Mouse (Mus musculus) hindbrain, embryonic 12.5 days (tissue): ENCODE measurements around the gene Dnah12. TPM values are rescaled to one million over a fixed set of nuclear protein-coding genes. Genes with fewer than 3 reads are reported as not detected.
A peak's percentile ranks its signal among the peaks of the same experiment; 100 is the strongest.
"Not testable (repeated sequence)": the region's sequence is repeated elsewhere in the genome, so short reads cannot be mapped to it uniquely, and the experiment has no call there.

Source experiments
- ATAC-seq: fragments of 200-750 bp; cut with Nextera tagmentation; 2 replicates; pipeline ENCODE4 v1.8.0; 2017; ENCODE audit warnings: moderate TSS enrichment; ENCODE audit not compliant: low FRiP score
- H3K27ac ChIP-seq: fragments of 300-500 bp; sonication (generic); 2 replicates; pipeline ENCODE4 v1.5.1; 2016; ENCODE audit warnings: mild to moderate bottlenecking
- H3K27me3 ChIP-seq: fragments of 300-500 bp; sonication (generic); 2 replicates; pipeline ENCODE4 v1.6.1; 2016; ENCODE audit warnings: mild to moderate bottlenecking
- H3K36me3 ChIP-seq: fragments of 300-500 bp; sonication (generic); 2 replicates; pipeline ENCODE4 v1.6.1; 2016; ENCODE audit warnings: mild to moderate bottlenecking
- H3K4me1 ChIP-seq: fragments of 300-500 bp; sonication (generic); 2 replicates; pipeline ENCODE4 v1.6.1; 2016
- H3K4me2 ChIP-seq: fragments of 300-500 bp; sonication (generic); replicated peaks from 2 replicates; pipeline ENCODE4 v1.6.1; 2016; ENCODE audit warnings: mild to moderate bottlenecking
- H3K4me3 ChIP-seq: fragments of 300-500 bp; sonication (generic); 2 replicates; pipeline ENCODE4 v1.5.1; 2016; ENCODE audit warnings: mild to moderate bottlenecking
- H3K9ac ChIP-seq: fragments of 300-500 bp; sonication (generic); 2 replicates; pipeline ENCODE4 v1.6.1; 2016; ENCODE audit warnings: mild to moderate bottlenecking, moderate library complexity
- H3K9me3 ChIP-seq: fragments of 300-500 bp; sonication (generic); replicated peaks from 2 replicates; pipeline ENCODE4 v1.6.1; 2016; ENCODE audit warnings: mild to moderate bottlenecking
- WGBS: fragments of 180-500 bp; shearing (Covaris S2); methylation state at CpG from one replicate; pipeline ENCODE4 v1.1.7; 2016; 5-methylcytosine and 5-hydroxymethylcytosine counted together
- polyA plus RNA-seq: library from polyadenylated mRNA; unstranded; fragments of >200 nt; fragmentation: Nextera tagmentation; extraction: Ambion mirVana; gene quantifications from 2 replicates; pipeline ENCODE4 v1.2.1, GENCODE M21; 2016

Dnah12 gene
- polyA plus RNA-seq, 1 experiment from 2014 or later, result 0.08 TPM

- ATAC-seq, result no peak
- Histone ChIP-seq H3K4me2 (peak overlapping the region; percentile 98; the same call in 1 of the 2 replicates), H3K4me1 (peaks cover 31% of the 10 kb centered on the region), H3K9ac (no peak overlapping the region), H3K9me3 (no peaks in the 10 kb centered on the region), H3K36me3 (peaks cover 5% of the 10 kb centered on the region), H3K4me3 (no peak overlapping the region), H3K27me3 (no peaks in the 10 kb centered on the region; the same call in 1 of the 2 replicates), H3K27ac (no peak overlapping the region)
Observed at GRCm38 (mm10) chr14:26670964-26671363, 22.1 kb upstream of the Dnah12 start.

- peaks cover 21% of the 10 kb centered on the region for H3K4me1 ChIP-seq
- H3K27me3 ChIP-seq, H3K4me3 ChIP-seq, H3K27ac ChIP-seq, ATAC-seq, H3K9me3 ChIP-seq, H3K4me2 ChIP-seq, H3K36me3 ChIP-seq, H3K9ac ChIP-seq: not testable (repeated sequence)
- WGBS, result 65% methylated on average over 17 of the region's 17 CpGs
Observed at GRCm38 (mm10) chr14:26671870-26672615, 21.0 kb upstream of the Dnah12 start.

GRCm38 (mm10) chr14:26674476-26675169, 18.5 kb upstream of the Dnah12 start:
- not testable (repeated sequence) for H3K4me3 ChIP-seq, H3K4me1 ChIP-seq, ATAC-seq, H3K36me3 ChIP-seq, H3K27me3 ChIP-seq, H3K9ac ChIP-seq, H3K4me2 ChIP-seq, H3K9me3 ChIP-seq, H3K27ac ChIP-seq
- WGBS, result 81% methylated on average over 2 of the region's 2 CpGs

- H3K4me1 ChIP-seq, result peaks cover 4% of the 10 kb centered on the region
- H3K27ac ChIP-seq, result no peak overlapping the region
- no peak for ATAC-seq
- H3K27me3 ChIP-seq, result no peaks in the 10 kb centered on the region; the same call in 1 of the 2 replicates
- H3K4me3 ChIP-seq, result no peak overlapping the region
- no peak overlapping the region for H3K4me2 ChIP-seq
- no peak overlapping the region for H3K9ac ChIP-seq
- 21% methylated on average over 12 of the region's 12 CpGs for WGBS
- H3K9me3 ChIP-seq, result no peaks in the 10 kb centered on the region
- H3K36me3 ChIP-seq, result no peaks in the 10 kb centered on the region
Observed at GRCm38 (mm10) chr14:26675371-26675770, 17.7 kb upstream of the Dnah12 start.

- no peak overlapping the region for H3K4me3 ChIP-seq
- no peaks in the 10 kb centered on the region; the same call in 1 of the 2 replicates for H3K27me3 ChIP-seq
- H3K9ac ChIP-seq, result no peak overlapping the region
- no peak overlapping the region for H3K4me2 ChIP-seq
- no peaks in the 10 kb centered on the region; the same call in 1 of the 2 replicates for H3K4me1 ChIP-seq
- no peak for ATAC-seq
- whole genome bisulfite sequencing, result 75% methylated on average over 5 of the region's 5 CpGs
- H3K36me3 ChIP-seq, result no peaks in the 10 kb centered on the region
- no peak overlapping the region for H3K27ac ChIP-seq
- no peaks in the 10 kb centered on the region for H3K9me3 ChIP-seq
Observed at GRCm38 (mm10) chr14:26675791-26676190, 17.3 kb upstream of the Dnah12 start.

GRCm38 (mm10) chr14:26690727-26691126, 2.3 kb upstream of the Dnah12 start:
- no peak for ATAC-seq
- Histone ChIP-seq H3K4me3 (no peak overlapping the region), H3K9ac (no peak overlapping the region), H3K4me1 (no peaks in the 10 kb centered on the region), H3K27me3 (no peaks in the 10 kb centered on the region), H3K27ac (no peak overlapping the region), H3K9me3 (no peaks in the 10 kb centered on the region), H3K4me2 (no peak overlapping the region), H3K36me3 (no peaks in the 10 kb centered on the region)
- 67% methylated on average over 2 of the region's 2 CpGs for whole genome bisulfite sequencing

- WGBS, result 61% methylated on average over 2 of the region's 2 CpGs
- H3K36me3 ChIP-seq, result no peaks in the 10 kb centered on the region
- no peak overlapping the region for H3K4me3 ChIP-seq
- no peaks in the 10 kb centered on the region for H3K9me3 ChIP-seq
- no peaks in the 10 kb centered on the region for H3K27me3 ChIP-seq
- H3K27ac ChIP-seq, result no peak overlapping the region
- H3K9ac ChIP-seq, result no peak overlapping the region
- ATAC-seq, result no peak
- no peak overlapping the region for H3K4me2 ChIP-seq
- H3K4me1 ChIP-seq, result no peaks in the 10 kb centered on the region
Observed at GRCm38 (mm10) chr14:26691363-26691762, 1.7 kb upstream of the Dnah12 start.

- H3K4me3 ChIP-seq, result no peak overlapping the region
- ATAC-seq, result no peak
- H3K36me3 ChIP-seq, result no peaks in the 10 kb centered on the region
- no peaks in the 10 kb centered on the region for H3K27me3 ChIP-seq
- H3K27ac ChIP-seq, result no peak overlapping the region
- no peaks in the 10 kb centered on the region for H3K4me1 ChIP-seq
- no peak overlapping the region for H3K4me2 ChIP-seq
- H3K9me3 ChIP-seq, result no peaks in the 10 kb centered on the region
- no peak overlapping the region for H3K9ac ChIP-seq
Observed at GRCm38 (mm10) chr14:26697912-26698311, 4.8 kb downstream of the Dnah12 start.

GRCm38 (mm10) chr14:26705246-26705645, 12.2 kb downstream of the Dnah12 start:
- H3K4me1 ChIP-seq, H3K4me2 ChIP-seq, ATAC-seq, H3K36me3 ChIP-seq, H3K9me3 ChIP-seq, H3K27ac ChIP-seq, H3K4me3 ChIP-seq, H3K9ac ChIP-seq, H3K27me3 ChIP-seq: not testable (repeated sequence)
- 82% methylated on average over 5 of the region's 5 CpGs for WGBS

- not testable (repeated sequence) for H3K4me3 ChIP-seq, H3K9ac ChIP-seq, H3K4me1 ChIP-seq, H3K36me3 ChIP-seq, H3K4me2 ChIP-seq, H3K27me3 ChIP-seq, H3K27ac ChIP-seq, ATAC-seq, H3K9me3 ChIP-seq
- WGBS, result 73% methylated on average over 2 of the region's 2 CpGs
Observed at GRCm38 (mm10) chr14:26719696-26720095, 26.6 kb downstream of the Dnah12 start.

GRCm38 (mm10) chr14:26724898-26725297, 31.8 kb downstream of the Dnah12 start:
- H3K36me3 ChIP-seq, result no peaks in the 10 kb centered on the region
- H3K4me1 ChIP-seq, result no peaks in the 10 kb centered on the region
- ATAC-seq, result no peak
- no peak overlapping the region for H3K27ac ChIP-seq
- no peaks in the 10 kb centered on the region for H3K27me3 ChIP-seq
- H3K4me3 ChIP-seq, result no peak overlapping the region
- 0 out of 2 replicates have a peak, but pooled peaks cover 3% of the 10 kb centered on the region for H3K9me3 ChIP-seq
- WGBS, result 87% methylated on average over 3 of the region's 3 CpGs
- H3K9ac ChIP-seq, result no peak overlapping the region
- no peak overlapping the region for H3K4me2 ChIP-seq

- H3K27me3 ChIP-seq, result no peaks in the 10 kb centered on the region
- WGBS, result 84% methylated on average over 8 of the region's 8 CpGs
- H3K27ac ChIP-seq, result no peak overlapping the region
Observed at GRCm38 (mm10) chr14:26758566-26758965, 65.5 kb downstream of the Dnah12 start.

GRCm38 (mm10) chr14:26764827-26765226, 71.8 kb downstream of the Dnah12 start:
- Histone ChIP-seq H3K9me3 (peaks cover 3% of the 10 kb centered on the region), H3K4me3 (no peak overlapping the region), H3K4me1 (no peaks in the 10 kb centered on the region), H3K4me2 (no peak overlapping the region), H3K27ac (no peak overlapping the region), H3K36me3 (no peaks in the 10 kb centered on the region), H3K27me3 (no peaks in the 10 kb centered on the region), H3K9ac (no peak overlapping the region)
- WGBS, result 80% methylated on average over 6 of the region's 6 CpGs
- no peak for ATAC-seq

More at GRCm38 (mm10) chr14:26758566-26758965, 65.5 kb downstream of the Dnah12 start:
- H3K4me2 ChIP-seq, result no peak overlapping the region
- H3K4me3 ChIP-seq, result no peak overlapping the region
- H3K9me3 ChIP-seq, result no peaks in the 10 kb centered on the region; the same call in 1 of the 2 replicates
- H3K36me3 ChIP-seq, result no peaks in the 10 kb centered on the region
- ATAC-seq, result no peak
- H3K9ac ChIP-seq, result no peak overlapping the region
- H3K4me1 ChIP-seq, result no peaks in the 10 kb centered on the region
